Mouse (Mus musculus) myocyte (in vitro differentiated cells): ENCODE data around the gene Kpna6.

Experiments
- CEBPB ChIP-seq: IDR thresholded peaks from 2 replicates; pipeline ENCODE4 v1.6.1; 2011; ENCODE audit warnings: mild to moderate bottlenecking, moderate library complexity; ENCODE audit not compliant: poor library complexity, insufficient read depth, severe bottlenecking
- E2F4 ChIP-seq: IDR thresholded peaks from one replicate; pipeline ENCODE4 v1.6.1; 2011; ENCODE audit warnings: mild to moderate bottlenecking, control low read depth, moderate library complexity; ENCODE audit not compliant: insufficient read depth
- MAX ChIP-seq: IDR thresholded peaks from one replicate; pipeline ENCODE4 v1.6.1; 2011; ENCODE audit warnings: low read depth, mild to moderate bottlenecking, control low read depth
- MYOD1 ChIP-seq, 3 experiments: IDR thresholded peaks; one replicate each; pipeline ENCODE4 v1.6.1; 2011; ENCODE audit warnings: control low read depth in 2 of 3, low read depth in 2 of 3, mild to moderate bottlenecking in 2 of 3, moderate library complexity in 1 of 3; ENCODE audit not compliant: insufficient read length in 2 of 3, control insufficient read depth in 1 of 3
- MYOG ChIP-seq, 3 experiments: IDR thresholded peaks; one replicate each; pipeline ENCODE4 v1.6.1; 2011; ENCODE audit warnings: control low read depth in 2 of 3, low read depth in 2 of 3, mild to moderate bottlenecking in 2 of 3; ENCODE audit not compliant: insufficient read length in 2 of 3, control insufficient read depth in 1 of 3, insufficient read depth in 1 of 3
- POLR2A ChIP-seq: IDR thresholded peaks from one replicate; pipeline ENCODE4 v1.6.1; 2011; ENCODE audit warnings: low read depth, mild to moderate bottlenecking, control low read depth, moderate library complexity; ENCODE audit not compliant: insufficient read length
- POLR2AphosphoS2 ChIP-seq: IDR thresholded peaks from one replicate; pipeline ENCODE4 v1.6.1; 2011; ENCODE audit warnings: low read depth, control low read depth; ENCODE audit not compliant: insufficient read length
- REST ChIP-seq: IDR thresholded peaks from one replicate; pipeline ENCODE4 v1.6.1; 2011; ENCODE audit warnings: mild to moderate bottlenecking, control low read depth, moderate library complexity; ENCODE audit not compliant: insufficient read depth, insufficient read length
- SRF ChIP-seq: IDR thresholded peaks from one replicate; pipeline ENCODE4 v1.6.1; 2011; ENCODE audit warnings: low read depth; ENCODE audit not compliant: control insufficient read depth, insufficient read length
- TCF12 ChIP-seq: IDR thresholded peaks from one replicate; pipeline ENCODE4 v1.6.1; 2011; ENCODE audit warnings: mild to moderate bottlenecking, control low read depth; ENCODE audit not compliant: poor library complexity, insufficient read depth, severe bottlenecking
- TCF3 ChIP-seq: IDR thresholded peaks from one replicate; pipeline ENCODE4 v1.6.1; 2011; ENCODE audit warnings: low read depth, control low read depth; ENCODE audit not compliant: insufficient read length
- USF1 ChIP-seq: IDR thresholded peaks from one replicate; pipeline ENCODE4 v1.6.1; 2011; ENCODE audit warnings: low read depth, mild to moderate bottlenecking, control low read depth, moderate library complexity

DNA sequence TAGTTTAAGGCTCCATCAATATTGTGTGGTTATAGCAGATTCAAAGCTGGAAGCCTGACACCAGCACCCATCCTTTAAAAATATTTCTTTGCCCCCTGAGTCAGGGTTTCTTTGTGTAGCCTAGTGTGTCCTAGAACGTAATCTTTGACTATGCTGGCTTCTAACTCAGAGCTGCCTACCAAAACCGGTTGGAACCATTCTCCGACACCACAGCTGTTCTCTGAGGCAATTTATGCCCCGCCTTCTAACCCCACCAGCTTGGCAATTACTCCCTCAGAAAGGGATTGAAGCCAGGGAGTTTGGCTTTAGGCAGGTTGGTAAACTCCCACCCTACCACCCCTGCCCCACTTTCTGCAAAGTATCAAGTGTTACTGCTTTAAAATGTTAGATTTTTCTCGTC, 30.8 kb downstream of the Kpna6 start:
- TF ChIP-seq TCF12 (no peak), POLR2A (no peak), CEBPB (no peak), USF1 (no peak), E2F4 (no peak), MYOG (IDR thresholded peaks at IDR 0.05; ENCODE audit: control insufficient read depth in 1 of 3, insufficient read depth in 1 of 3, insufficient read length in 2 of 3, low read depth in 2 of 3) (peak in 2 of 3 experiments; percentile 57 to 68), REST (no peak), MAX (no peak), MYOD1 (IDR thresholded peaks at IDR 0.05; ENCODE audit: control insufficient read depth in 1 of 3, insufficient read length in 2 of 3, low read depth in 2 of 3) (peak in 2 of 3 experiments; percentile 37 to 67), POLR2AphosphoS2 (no peak), TCF3 (no peak), SRF (no peak)
